Mouse (Mus musculus) small intestine, adult 2 months (tissue): ENCODE measurements around the gene Dbr1.

ENCODE experiments used
- CTCF ChIP-seq: fragments of 200-500 bp; IDR thresholded peaks from 2 replicates; pipeline ENCODE4 v1.5.1; 2012; ENCODE audit warnings: low read depth, mild to moderate bottlenecking, control low read depth, inconsistent platforms, low read length, moderate library complexity, mixed read lengths; ENCODE audit not compliant: insufficient replicate concordance, insufficient read length; ENCODE audit errors: extremely low read depth
- POLR2A ChIP-seq: fragments of 200-500 bp; IDR thresholded peaks from 2 replicates; pipeline ENCODE4 v1.6.1; 2012; ENCODE audit warnings: low read depth, mild to moderate bottlenecking, control low read depth, inconsistent platforms, low read length, moderate library complexity

- TF ChIP-seq CTCF, result no peak
- TF ChIP-seq POLR2A, result no peak
These were observed 15.5 kb downstream of the Dbr1 start for GRCm38 (mm10) chr9:99591144-99591543.
